Mouse (Mus musculus) liver, embryonic 16.5 days (tissue): ENCODE measurements at regions not wholly inside any gene's neighbourhood (a gene's known extent, or its start where the extent isn't known, plus 50 kb on each side); places are given as distances from the start of the nearest gene placed in this dataset.

ENCODE experiments used
- ATAC-seq: fragments of 200-750 bp; cut with Nextera tagmentation; 2 replicates; pipeline ENCODE4 v1.8.0; 2017; ENCODE audit warnings: low read depth, mild to moderate bottlenecking, moderate number of reproducible peaks, moderate library complexity
- H3K27ac ChIP-seq: fragments of 300-500 bp; sonication (generic); 2 replicates; pipeline ENCODE4 v1.5.1; 2014; ENCODE audit warnings: mild to moderate bottlenecking, low read length
- H3K27me3 ChIP-seq: fragments of 300-500 bp; sonication (generic); 2 replicates; pipeline ENCODE4 v1.6.1; 2014; ENCODE audit warnings: low read depth, low read length, mixed read lengths; ENCODE audit not compliant: control insufficient read depth, insufficient read depth
- H3K36me3 ChIP-seq: fragments of 300-500 bp; sonication (generic); 2 replicates; pipeline ENCODE4 v1.6.1; 2014; ENCODE audit warnings: mild to moderate bottlenecking; ENCODE audit not compliant: control insufficient read depth, insufficient read depth
- H3K4me1 ChIP-seq: fragments of 300-500 bp; sonication (generic); 2 replicates; pipeline ENCODE4 v1.6.1; 2014; ENCODE audit warnings: low read depth, low read length, mixed read lengths; ENCODE audit not compliant: control insufficient read depth
- H3K4me2 ChIP-seq: fragments of 300-500 bp; sonication (generic); 2 replicates; pipeline ENCODE4 v1.6.1; 2014; ENCODE audit warnings: low read depth, low read length, mixed read lengths
- H3K4me3 ChIP-seq: fragments of 300-500 bp; sonication (generic); 2 replicates; pipeline ENCODE4 v1.5.1; 2014; ENCODE audit warnings: low read depth, mild to moderate bottlenecking, low read length
- H3K9ac ChIP-seq: fragments of 300-500 bp; sonication (generic); 2 replicates; pipeline ENCODE4 v1.6.1; 2014; ENCODE audit warnings: low read depth, low read length
- H3K9me3 ChIP-seq: fragments of 300-500 bp; sonication (generic); replicated peaks from 2 replicates; pipeline ENCODE4 v1.6.1; 2016; ENCODE audit warnings: low read length; ENCODE audit not compliant: control insufficient read depth
- WGBS: fragments of 180-500 bp; shearing (Covaris S2); extraction: QIAGEN DNeasy Blood & Tissue Kit; methylation state at CpG from one replicate; pipeline ENCODE4 v1.1.7; 2014; ENCODE audit not compliant: insufficient replicate concordance; 5-methylcytosine and 5-hydroxymethylcytosine counted together

DNA sequence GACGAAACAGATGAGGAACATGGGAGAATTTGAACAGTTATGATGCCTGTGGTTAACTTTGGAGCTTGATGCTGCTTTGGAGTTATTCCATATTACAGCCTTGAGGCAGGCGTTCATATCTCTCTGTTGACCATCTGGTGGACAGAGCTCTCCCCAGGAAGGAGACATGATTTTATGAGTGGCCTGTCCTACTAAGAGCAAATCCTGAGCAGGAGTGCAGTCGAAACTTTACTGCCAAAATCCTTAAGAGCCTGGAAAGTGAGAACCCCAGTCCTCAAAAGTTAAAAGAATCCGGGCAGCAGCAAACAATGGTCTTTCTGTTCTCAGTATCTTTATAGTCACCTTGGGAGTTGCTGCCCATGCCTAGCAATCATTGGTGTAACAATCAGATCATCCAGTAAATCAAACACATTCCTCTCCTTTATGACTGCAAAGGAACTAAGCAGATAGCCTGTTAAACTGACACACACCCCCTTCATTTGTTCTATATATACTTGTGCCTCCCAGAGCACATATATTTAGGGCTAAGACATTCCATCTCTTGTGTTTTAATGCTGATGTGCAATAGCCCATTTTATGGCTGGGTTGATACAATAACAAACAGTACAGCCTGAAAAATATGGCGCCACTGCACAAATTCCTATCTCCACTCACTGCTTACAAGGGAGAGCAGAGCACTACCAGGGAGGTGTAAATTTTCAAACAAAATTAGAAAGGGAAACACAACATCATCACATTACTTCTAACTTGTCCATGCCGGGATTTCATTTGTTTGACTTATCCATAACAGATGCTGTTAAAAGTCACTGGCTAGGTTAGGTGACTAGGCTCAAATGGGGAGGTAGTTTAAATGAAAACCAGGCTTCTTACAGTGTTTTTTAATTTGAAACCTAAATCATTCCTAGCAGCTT, 312.5 kb upstream of the Gm11146 start:
- no peaks in the 10 kb centered on the region for H3K4me1 ChIP-seq
- H3K4me2 ChIP-seq: no peak overlapping the region
- WGBS: 57% methylated on average over 6 of the region's 6 CpGs
- H3K36me3 ChIP-seq: no peaks in the 10 kb centered on the region
- H3K27ac ChIP-seq: no peak overlapping the region
- no peak overlapping the region for H3K4me3 ChIP-seq
- H3K9me3 ChIP-seq: no peaks in the 10 kb centered on the region
- no peak for ATAC-seq
- no peaks in the 10 kb centered on the region for H3K27me3 ChIP-seq
- no peak overlapping the region for H3K9ac ChIP-seq

GRCm38 (mm10) chr16:77894247-77894646, 292.4 kb upstream of the Gm11146 start:
- no peak for ATAC-seq
- no peak overlapping the region for H3K27ac ChIP-seq
- H3K36me3 ChIP-seq: no peaks in the 10 kb centered on the region
- H3K9me3 ChIP-seq: no peaks in the 10 kb centered on the region; the same call in 1 of the 2 replicates
- H3K4me2 ChIP-seq: no peak overlapping the region
- no peak overlapping the region for H3K4me3 ChIP-seq
- H3K9ac ChIP-seq: no peak overlapping the region
- 22% methylated on average over 2 of the region's 2 CpGs for WGBS
- H3K4me1 ChIP-seq: no peaks in the 10 kb centered on the region
- no peaks in the 10 kb centered on the region for H3K27me3 ChIP-seq

GRCm38 (mm10) chr16:77893690-77894089, 291.8 kb upstream of the Gm11146 start:
- ATAC-seq: no peak
- 48% methylated on average over 2 of the region's 2 CpGs for WGBS
- Histone ChIP-seq H3K27me3 (no peaks in the 10 kb centered on the region), H3K4me2 (no peak overlapping the region), H3K4me1 (no peaks in the 10 kb centered on the region), H3K9ac (no peak overlapping the region), H3K36me3 (no peaks in the 10 kb centered on the region), H3K4me3 (no peak overlapping the region), H3K27ac (no peak overlapping the region), H3K9me3 (no peaks in the 10 kb centered on the region; the same call in 1 of the 2 replicates)

GRCm38 (mm10) chr16:77892731-77893130, 290.8 kb upstream of the Gm11146 start:
- Histone ChIP-seq H3K4me3 (no peak overlapping the region), H3K27me3 (no peaks in the 10 kb centered on the region), H3K4me2 (no peak overlapping the region), H3K4me1 (no peaks in the 10 kb centered on the region), H3K9me3 (no peaks in the 10 kb centered on the region; the same call in 1 of the 2 replicates), H3K36me3 (no peaks in the 10 kb centered on the region), H3K9ac (no peak overlapping the region), H3K27ac (no peak overlapping the region)
- ATAC-seq: no peak
- WGBS: 69% methylated on average over 2 of the region's 2 CpGs

DNA sequence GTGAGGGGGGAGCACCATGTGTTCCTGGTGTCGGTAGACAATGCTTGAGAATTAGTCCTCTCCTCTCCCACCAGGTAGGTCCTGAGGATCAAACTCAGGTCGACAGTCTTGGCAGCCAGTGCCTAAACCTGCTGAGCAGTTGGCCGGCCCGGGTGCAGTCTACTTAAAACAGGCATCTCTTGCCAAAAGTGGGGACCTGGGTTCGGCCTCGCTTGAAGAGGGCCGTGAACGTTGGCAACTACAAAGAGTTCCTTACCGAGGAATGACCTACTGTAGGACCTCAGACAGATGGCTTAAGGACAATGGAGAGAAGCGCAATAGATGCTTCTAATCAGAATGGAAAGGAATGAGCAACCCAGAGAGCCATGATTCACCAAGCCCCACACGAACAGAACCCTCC, 287.5 kb upstream of the Gm11146 start:
- no peaks in the 10 kb centered on the region for H3K36me3 ChIP-seq
- no peaks in the 10 kb centered on the region for H3K27me3 ChIP-seq
- H3K4me3 ChIP-seq: no peak overlapping the region
- H3K27ac ChIP-seq: no peak overlapping the region
- H3K4me2 ChIP-seq: no peak overlapping the region
- 73% methylated on average over 11 of the region's 11 CpGs for WGBS
- H3K9me3 ChIP-seq: no peaks in the 10 kb centered on the region; the same call in 1 of the 2 replicates
- H3K4me1 ChIP-seq: no peaks in the 10 kb centered on the region
- no peak for ATAC-seq
- no peak overlapping the region for H3K9ac ChIP-seq

- Histone ChIP-seq H3K4me1 (no peaks in the 10 kb centered on the region), H3K9ac (no peak overlapping the region), H3K4me3 (no peak overlapping the region), H3K4me2 (no peak overlapping the region), H3K36me3 (no peaks in the 10 kb centered on the region), H3K27ac (no peak overlapping the region), H3K9me3 (no peaks in the 10 kb centered on the region; the same call in 1 of the 2 replicates), H3K27me3 (no peaks in the 10 kb centered on the region)
- 62% methylated on average over 15 of the region's 15 CpGs for WGBS
- no peak for ATAC-seq
These were observed 283.3 kb upstream of the Gm11146 start for GRCm38 (mm10) chr16:77885060-77885679.

DNA sequence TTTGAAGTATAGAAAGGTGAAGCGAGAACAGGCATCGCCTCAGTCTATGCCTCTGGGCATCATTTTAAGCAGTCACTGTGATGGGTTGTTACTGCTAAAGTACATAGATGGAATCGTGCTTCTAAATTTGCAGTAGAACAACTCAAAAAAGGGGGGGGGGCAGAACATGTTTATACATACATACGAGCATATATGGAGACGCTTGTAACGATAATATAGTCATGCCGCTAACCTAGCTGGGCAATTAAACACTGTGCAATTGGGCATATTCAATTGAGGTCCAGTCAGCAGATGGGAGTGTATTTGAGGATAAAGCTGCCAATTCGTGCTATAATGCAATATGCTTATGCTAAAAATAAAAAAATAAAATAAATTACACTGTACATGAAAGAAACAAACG, 282.6 kb upstream of the Gm11146 start:
- H3K4me1 ChIP-seq: no peaks in the 10 kb centered on the region
- no peak overlapping the region for H3K9ac ChIP-seq
- WGBS: 67% methylated on average over 9 of the region's 9 CpGs
- no peak overlapping the region for H3K4me2 ChIP-seq
- H3K27ac ChIP-seq: no peak overlapping the region
- no peaks in the 10 kb centered on the region for H3K27me3 ChIP-seq
- no peaks in the 10 kb centered on the region for H3K36me3 ChIP-seq
- ATAC-seq: no peak
- no peak overlapping the region for H3K4me3 ChIP-seq
- H3K9me3 ChIP-seq: no peaks in the 10 kb centered on the region; the same call in 1 of the 2 replicates

DNA sequence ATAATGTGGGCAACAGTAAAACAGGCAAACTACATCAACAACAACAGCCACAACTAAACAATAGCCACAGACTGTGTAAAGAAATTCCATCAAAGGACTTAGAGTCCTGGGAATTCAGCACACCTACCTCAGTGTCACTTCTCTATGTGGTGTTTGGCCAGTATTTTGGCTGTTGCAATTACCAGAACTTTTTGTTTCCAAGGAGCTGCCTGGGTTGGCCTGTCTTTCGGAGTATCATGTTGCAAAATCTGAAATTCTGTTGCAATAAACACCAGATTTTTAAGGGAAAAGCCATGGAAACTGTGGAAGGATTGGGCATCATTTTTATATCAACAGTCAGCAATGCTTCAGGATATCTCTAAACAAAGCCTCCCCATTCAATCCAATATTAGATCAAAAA, 275.1 kb upstream of the Gm11146 start:
- no peak overlapping the region for H3K27ac ChIP-seq
- no peak overlapping the region for H3K4me2 ChIP-seq
- no peak overlapping the region for H3K4me3 ChIP-seq
- no peaks in the 10 kb centered on the region for H3K36me3 ChIP-seq
- no peaks in the 10 kb centered on the region for H3K4me1 ChIP-seq
- H3K9me3 ChIP-seq: no peaks in the 10 kb centered on the region
- no peak overlapping the region for H3K9ac ChIP-seq
- WGBS: 53% methylated on average over 1 of the region's 1 CpGs
- no peak for ATAC-seq
- no peaks in the 10 kb centered on the region for H3K27me3 ChIP-seq

GRCm38 (mm10) chr16:77863246-77863645, 261.4 kb upstream of the Gm11146 start:
- H3K9ac ChIP-seq: no peak overlapping the region
- H3K4me1 ChIP-seq: no peaks in the 10 kb centered on the region
- no peak for ATAC-seq
- H3K27me3 ChIP-seq: no peaks in the 10 kb centered on the region
- H3K36me3 ChIP-seq: no peaks in the 10 kb centered on the region
- H3K9me3 ChIP-seq: no peaks in the 10 kb centered on the region
- H3K4me2 ChIP-seq: no peak overlapping the region
- 69% methylated on average over 5 of the region's 5 CpGs for WGBS
- H3K4me3 ChIP-seq: no peak overlapping the region
- H3K27ac ChIP-seq: no peak overlapping the region
